Mouse (Mus musculus) heart, postnatal 0 days (tissue): ENCODE measurements around the gene Rp9.

Source experiments
- CTCF ChIP-seq: IDR thresholded peaks from 2 replicates; pipeline ENCODE4 v1.5.1; 2016; ENCODE audit warnings: antibody characterized with exemption, control low read depth, low read depth
- EP300 ChIP-seq: IDR thresholded peaks from 2 replicates; pipeline ENCODE4 v1.6.1; 2016; ENCODE audit warnings: antibody characterized with exemption, low read depth

DNA sequence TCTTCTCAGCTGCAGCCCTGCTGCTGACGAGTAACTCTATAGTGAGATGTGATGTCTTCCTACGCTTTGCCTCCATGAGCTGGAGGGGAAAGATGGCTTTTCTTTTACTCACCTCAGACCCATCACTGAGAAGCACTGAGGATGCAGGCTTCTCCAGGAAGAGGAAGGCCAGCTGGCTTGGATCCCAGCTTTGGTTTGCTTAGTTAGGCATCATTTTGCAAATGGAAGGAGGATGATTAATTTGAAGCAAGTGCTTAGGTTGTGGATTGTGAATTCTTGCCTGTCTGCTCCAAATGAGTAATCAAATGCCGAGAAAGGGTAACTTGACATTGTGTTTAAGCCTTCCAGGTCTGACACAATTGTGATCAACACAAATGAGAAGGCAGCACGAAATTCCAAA lies 70.5 kb downstream of the Rp9 start:
- TF ChIP-seq CTCF (no peak), EP300 (no peak)
